Mouse (Mus musculus) urinary bladder, postnatal 14 days (tissue): ENCODE data around the gene Ugt1a5.

Source experiments
- DNase-seq: peaks from one replicate; pipeline ENCODE4 v3.0.0; 2021; ENCODE audit warnings: low spot score

Ugt1a5 gene

DNA sequence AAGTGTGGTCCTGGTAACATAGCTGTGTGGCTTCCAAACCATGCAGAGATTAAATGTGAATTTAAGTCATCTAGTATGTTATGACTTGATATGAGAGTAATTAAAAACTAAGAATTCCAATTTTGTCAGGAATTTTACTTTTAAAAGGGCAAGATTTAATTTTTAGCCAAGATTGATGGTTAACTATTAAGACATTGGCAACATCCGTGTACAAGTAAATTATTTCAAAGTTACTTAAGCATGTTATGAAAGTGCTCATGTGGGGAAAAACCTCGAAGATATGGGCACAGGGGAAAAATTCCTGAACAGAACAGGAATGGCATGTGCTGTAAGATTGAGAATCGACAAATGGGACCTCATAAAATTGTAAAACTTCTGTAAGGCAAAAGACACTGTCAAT is 31.6 kb downstream of the Ugt1a5 start:
- DNase-seq: no peak

DNA sequence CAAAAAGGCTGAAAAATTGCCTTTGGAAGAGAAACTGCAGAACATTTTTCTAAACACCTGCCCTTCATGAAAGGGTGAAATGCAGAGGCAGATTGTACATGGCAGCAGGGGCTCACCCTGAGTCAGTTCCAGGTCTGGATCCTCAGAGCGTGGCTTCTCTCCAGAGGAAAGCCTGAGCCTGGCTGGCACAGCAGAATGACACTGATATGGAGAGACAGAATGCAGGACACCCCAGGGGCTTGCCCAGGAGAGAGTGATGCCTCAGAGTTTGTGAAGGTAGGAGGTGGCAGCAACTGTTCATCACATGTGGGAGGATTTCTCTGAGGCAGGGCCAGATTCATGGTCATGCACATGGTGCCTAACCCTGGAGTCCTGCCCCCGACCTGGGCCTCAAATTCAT is 34.2 kb downstream of the Ugt1a5 start:
- no peak for DNase-seq

DNA sequence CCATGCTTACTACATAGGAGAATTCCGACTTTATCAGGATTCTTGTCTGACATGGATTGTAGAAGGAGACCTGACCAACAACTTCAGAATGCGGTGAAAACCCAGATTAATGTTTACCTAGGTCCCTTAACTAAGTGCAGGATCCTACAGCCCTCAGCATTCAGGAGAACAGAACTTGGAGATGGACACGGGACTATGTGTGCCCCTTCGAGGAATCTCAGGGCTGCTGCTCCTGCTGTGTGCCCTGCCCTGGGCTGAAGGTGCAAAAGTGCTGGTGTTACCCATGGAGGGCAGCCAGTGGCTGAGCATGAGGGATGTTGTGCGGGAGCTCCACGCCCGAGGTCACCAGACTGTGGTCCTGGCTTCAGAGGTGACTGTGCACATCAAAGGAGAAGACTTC is 34.6 kb downstream of the Ugt1a5 start, which contains the start of gene Ugt1a2:
Gene Ugt1a2, plus strand, starts transcription at position 146 of the 400 bp plus-strand sequence.
- no peak for DNase-seq

DNA sequence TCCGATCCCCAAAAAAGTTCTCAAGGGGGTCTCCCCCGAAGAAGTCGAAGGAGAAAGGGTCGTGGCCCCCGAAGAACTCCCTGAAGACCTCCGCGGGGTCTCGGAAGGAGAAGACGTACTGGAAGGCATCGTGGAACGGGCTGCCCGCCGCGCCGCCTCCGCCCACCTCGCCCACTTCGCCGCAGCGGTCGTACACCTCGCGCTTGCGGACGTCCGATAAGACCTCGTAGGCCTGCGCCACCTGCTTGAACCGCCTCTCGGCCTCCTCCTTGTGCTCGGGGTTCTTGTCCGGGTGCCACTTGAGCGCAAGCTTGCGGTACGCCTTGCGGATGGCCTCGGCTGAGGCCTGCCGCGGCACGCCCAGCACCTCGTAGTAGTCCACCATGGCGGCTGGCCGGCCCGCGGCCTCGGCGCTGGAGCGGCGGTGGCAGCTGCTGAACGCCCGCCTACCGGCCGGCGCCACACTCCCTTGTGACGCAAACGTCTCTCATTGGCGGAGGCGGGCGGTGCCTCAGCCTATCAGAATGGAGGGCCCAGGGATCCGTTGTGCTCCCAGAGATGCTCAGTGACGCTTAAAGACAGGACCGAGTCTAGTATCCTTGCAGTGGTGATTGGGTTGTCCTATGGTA is 39.6 kb downstream of the Ugt1a5 start, which contains the start of gene Dnajb3:
Gene Dnajb3, minus strand, starts transcription at position 489 of the 629 bp plus-strand sequence.
- DNase-seq: peak; percentile 71

DNA sequence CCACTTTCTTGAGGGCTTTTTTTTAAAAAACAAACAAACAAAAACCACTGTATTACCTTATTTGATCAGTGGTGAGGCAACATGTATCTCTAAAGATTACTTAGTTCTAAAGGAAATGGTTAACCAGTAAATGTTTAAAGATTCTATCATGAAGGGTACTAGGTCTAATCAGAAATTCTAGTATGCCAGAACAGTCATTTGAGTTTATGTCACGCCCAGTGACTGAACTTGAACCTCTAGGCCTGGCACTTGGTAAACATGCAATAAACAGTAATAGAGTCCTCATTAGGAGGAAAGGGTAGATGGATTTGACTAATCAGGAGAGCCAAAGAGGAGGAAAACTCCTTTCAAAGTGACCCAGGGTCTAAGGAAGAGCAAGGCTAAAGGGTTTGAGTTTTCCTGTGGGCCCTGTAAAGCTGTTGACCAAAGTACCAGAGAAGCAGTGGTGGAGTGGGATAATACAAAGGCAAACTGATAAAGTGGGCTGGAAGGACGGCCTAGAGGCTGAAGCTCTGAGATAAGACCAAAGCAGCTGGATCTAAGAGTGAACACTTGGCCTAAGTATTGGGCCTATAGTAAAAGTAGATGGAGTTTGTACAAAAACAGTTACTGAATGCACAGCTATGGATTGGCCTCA is 41.1 kb downstream of the Ugt1a5 start:
- no peak for DNase-seq

DNA sequence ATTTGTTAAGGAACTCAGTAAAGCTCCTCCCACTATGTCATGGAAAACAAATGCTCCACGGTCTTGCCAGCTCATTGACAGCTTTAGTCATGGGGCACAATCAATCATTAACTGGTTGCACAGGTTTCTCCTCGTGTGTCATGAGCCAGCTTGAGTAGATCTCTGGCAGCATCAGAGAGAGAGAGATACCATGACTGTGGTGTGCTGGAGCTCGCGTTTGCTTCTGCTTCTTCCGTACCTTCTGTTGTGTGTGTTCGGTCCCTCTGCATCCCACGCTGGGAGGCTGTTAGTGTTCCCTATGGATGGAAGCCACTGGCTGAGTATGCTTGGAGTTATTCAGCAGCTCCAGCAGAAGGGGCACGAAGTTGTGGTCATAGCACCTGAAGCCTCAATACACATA is 46.0 kb downstream of the Ugt1a5 start, which contains the start of gene Ugt1a1:
Gene Ugt1a1, plus strand, starts transcription at position 148 of the 400 bp plus-strand sequence.
- DNase-seq: peak; percentile 73

DNA sequence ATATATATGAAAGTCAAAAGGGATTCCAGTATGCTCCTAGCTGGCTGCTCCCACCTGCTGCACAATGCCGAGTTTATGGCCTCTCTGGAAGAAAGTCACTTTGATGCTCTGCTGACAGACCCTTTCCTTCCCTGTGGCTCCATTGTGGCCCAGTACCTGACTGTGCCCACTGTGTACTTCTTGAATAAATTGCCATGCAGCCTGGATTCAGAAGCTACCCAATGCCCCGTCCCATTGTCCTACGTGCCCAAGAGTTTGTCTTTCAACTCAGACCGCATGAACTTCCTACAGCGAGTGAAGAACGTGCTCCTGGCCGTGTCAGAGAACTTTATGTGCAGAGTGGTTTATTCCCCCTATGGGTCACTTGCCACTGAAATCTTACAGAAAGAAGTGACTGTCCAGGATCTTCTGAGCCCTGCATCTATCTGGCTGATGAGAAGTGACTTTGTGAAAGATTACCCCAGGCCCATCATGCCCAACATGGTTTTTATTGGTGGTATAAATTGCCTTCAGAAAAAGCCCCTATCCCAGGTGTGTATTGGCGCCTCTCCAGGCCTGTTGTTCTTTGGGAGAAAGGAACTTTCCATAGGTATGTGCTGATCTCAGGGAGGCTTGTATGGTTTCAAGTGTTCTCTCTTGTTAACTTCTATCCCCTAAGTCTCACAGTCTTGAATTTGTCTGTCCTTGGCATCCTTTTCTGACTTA is 46.7 kb downstream of the Ugt1a5 start:
- peak; percentile 43 for DNase-seq

DNA sequence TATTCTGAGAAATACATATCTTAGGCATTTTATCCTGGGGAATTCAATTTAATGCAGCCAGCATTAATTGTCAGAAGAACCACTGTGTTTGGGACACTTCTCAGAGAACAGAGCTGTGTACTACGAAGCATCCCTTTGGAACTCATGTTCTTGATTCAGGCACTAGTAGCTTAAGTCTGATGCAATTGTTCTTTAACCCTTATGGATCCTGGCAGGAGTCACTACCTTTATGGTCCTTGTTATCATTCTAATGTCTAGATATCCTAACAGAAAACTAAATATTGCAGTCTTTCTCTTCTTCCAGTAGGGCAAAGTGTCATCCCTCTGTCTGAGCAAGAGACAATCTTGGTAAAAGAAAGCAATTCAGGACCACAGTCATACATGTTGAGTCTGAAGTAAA is 47.2 kb downstream of the Ugt1a5 start:
- no peak for DNase-seq

DNA sequence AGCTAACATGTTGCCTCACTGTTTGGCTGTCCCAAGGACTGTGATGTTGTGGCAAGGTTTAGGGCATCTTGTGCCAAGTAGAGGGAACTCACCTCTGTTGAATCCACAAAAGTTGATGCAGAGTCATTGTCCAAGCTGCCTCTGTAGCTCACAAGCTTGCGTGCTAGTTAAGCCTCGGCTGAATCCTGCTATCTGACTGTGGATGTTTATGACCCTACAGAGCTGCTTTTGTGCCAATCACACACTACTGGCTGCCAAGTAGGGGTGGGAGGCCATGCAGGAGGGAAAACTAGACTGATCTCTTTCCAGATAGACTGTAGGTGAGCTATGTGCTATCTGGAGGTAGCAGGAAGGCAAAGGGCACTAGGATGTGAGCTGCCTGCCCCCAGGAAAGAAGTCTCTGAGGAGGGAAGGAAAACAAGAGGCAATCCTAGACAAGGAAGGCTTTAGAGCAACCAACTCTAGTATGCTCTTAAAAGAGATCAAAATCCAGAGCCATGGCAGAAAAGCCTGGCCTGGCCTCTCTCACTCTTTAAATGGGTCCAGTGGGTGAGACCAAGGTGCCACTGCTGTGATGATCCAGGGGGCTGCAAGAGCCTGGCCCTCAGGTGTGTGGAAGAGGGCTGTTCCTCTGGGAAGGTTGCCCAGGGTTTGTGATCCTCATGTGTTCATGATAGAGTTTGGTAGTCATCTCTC is 48.1 kb downstream of the Ugt1a5 start:
- DNase-seq: peak; percentile 54

DNA sequence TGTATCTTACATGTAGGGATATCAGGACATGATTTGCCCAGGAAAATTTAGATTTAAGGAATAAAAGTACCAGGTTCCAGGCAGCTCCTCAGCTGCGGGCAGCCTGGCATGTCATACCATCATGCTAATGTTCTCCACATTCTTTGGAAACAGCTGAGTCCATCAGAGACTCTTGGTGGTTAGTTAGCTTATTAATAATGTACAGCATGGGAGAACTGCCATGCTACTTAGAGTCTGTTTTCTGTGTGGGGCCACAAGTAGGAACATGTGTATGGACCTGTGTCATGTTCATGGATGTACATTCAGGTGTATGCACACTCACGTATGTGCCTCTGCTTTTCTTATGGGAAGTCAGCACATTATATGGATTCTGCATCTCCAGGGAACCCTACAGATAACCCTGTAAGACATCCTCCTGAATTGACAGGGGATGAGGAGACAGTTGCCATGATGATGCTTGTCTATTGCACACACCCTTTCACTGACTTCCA is 48.7 kb downstream of the Ugt1a5 start:
- DNase-seq: no peak

DNA sequence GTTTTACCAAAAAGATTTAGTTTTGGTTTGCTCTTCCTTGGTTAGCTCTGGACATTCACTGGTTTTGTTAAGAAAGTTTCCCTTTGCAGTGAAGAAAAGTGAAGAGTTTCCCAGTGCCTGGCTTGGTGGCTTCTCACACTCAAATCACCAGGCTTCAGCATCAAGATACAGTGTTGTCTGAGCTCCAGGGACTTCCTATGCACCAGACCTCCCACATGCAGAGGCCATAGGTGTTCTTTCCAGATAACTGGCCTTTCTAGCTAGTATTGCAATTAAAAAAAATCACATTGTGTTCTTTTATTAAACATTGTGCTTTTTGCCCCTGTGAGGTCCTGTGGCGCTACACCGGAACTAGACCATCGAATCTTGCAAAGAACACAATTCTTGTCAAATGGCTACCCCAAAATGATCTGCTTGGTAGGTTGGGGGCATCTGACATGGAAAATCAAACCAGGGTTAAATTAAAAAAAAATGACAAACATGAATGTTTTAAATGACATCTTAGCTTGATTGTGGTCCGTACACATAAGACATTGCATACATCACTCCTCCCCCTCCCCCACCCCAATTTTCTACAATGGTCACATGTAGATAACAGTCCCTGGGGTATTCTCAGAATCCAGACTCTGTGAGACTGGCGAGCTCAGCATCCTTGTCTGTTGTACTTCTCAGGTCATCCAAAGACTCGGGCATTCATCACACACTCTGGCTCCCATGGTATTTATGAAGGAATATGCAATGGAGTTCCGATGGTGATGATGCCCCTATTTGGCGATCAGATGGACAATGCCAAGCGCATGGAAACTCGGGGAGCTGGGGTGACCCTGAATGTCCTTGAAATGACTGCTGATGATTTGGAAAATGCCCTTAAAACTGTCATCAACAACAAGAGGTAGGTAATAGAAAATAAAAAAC is 49.9 kb downstream of the Ugt1a5 start:
- no peak for DNase-seq

DNA sequence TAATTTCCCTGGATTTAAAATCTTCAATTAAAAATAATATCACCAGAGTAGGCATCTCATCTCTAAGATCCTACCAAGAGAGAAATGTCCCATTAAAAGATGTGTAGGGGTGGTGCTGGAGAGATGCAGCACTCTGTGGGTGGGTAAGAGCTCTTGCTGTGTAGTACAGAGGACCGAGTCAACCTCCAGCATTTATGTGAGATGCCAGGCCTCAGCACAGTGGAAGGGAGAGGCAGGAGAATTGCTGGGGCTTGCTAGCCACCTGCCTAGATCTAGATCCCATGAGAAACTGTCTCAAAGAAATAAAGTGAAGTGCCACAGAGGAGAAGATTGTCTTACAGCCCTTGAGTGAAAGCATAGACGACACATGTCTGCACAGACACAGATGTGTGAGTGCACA is 50.7 kb downstream of the Ugt1a5 start:
- no peak for DNase-seq

DNA sequence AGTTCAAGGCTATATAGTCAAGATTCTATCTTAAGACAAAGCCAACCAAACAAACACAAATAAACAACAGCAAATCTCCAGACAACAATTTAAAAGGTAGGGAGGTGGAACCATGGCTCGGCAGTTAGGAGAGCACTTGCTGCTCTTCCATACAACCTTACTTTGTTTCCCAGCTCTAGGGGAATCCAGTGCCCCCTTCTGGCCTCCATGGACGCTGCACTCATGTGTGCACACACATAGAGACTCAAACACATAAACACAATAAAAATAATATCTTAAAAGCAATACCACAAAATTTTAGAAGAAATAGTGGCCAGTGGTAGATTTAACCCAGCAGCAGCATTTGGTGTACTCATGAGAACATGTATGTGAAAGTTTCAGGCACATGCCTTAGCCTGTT is 51.3 kb downstream of the Ugt1a5 start:
- DNase-seq: no peak

DNA sequence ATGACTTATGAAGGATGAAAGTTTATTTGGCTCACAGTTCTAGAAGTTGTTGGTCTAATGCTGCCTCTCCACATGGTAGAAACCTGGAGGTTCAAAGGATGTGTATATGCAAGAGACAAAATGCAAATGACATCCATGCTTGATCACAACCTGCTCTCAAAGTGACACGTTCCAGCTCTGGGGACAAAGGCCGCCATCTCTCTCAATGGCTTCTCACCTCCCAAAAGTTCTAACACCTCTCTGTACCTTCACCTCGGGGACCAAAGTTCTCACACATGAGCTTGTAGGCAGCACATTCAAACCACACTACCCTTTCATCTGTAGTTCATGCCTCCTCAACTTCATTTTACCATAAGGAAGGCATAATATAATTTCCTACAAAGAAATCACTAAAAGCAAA is 51.8 kb downstream of the Ugt1a5 start:
- no peak for DNase-seq

DNA sequence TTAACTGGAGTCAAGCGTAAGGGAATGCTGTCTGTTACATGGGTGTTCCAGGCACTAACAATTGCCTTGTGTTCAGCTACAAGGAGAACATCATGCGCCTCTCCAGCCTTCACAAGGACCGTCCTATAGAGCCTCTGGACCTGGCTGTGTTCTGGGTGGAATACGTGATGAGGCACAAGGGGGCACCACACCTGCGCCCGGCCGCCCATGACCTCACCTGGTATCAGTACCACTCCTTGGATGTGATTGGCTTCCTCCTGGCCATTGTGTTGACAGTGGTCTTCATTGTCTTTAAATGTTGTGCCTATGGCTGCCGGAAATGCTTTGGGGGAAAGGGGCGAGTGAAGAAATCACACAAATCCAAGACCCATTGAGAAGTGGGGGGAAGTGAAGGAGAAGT is 52.2 kb downstream of the Ugt1a5 start:
- no peak for DNase-seq

DNA sequence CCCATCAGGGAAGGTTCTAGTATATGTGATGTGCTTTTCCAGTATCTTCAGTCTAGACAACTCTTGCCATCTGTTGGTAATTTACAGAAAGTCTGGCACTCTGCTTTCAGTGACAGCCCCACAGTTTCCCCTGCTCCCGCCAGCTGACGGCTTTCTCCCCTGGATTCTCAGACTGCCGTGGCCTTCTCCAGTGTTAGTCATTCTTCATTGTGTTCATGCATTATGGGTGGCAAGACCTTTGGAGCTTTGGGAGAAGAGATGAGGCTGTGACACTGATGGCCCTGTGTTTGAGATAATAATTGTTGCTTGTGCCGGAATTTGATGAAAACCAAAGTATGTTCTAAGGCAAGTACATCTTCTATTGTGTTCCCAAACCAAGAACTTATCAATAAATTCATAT is 52.8 kb downstream of the Ugt1a5 start:
- DNase-seq: no peak

DNA sequence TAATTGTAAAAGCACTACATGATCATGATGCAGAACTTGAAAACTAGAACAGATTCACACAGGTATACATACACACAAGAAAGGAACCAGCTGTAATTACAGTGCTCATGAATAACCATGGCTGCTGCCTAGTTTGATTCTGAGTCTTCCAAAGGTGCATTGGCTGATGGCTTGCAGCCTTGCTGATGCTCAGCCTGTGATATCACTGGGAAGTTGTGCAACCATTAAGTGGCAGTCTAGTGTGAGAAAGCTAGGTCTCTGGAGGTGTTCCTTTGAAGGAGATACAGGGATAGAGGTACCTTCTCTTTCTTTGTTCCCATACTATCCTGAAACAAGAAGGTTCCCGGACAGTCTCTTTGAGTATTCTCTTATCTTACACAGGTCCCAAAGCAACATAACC is 53.2 kb downstream of the Ugt1a5 start:
- DNase-seq: no peak

DNA sequence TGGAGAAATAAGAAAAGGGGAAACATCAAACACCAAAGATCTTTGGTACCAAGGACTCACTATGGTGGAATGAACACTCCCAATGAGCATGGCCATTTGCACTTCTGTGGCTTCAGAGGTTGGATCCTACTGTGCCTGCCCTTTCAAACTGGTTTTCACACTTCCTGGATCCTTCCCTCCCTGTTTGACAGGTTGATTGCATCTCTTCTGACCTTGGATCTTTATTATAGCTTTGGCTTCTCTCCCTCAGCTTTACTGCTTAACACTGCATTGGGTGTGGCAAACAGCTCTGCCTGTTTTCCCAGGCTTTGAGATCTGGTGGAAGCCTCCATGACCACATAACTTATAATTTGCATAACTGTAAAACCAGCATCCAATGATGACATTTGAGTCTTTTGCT is 54.5 kb downstream of the Ugt1a5 start:
- DNase-seq: peak; percentile 16

DNA sequence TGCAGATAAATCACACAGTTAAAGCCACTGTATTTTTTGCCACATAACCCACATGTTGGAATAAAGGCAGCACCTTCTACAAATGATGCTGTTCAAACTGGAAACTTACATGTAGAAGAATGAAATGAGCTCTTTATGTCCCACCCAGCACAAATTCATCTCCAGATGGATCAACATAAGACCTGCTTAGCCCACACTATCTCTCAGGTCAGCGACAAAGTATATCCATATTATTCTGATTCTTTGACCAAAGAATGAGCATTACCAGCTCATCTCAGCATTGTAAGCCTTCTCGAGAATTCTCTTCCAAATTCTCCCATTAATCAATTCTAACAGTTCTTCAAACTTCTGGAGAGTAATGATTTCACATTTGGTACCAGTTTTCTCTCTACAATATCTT is 56.4 kb downstream of the Ugt1a5 start:
- no peak for DNase-seq

DNA sequence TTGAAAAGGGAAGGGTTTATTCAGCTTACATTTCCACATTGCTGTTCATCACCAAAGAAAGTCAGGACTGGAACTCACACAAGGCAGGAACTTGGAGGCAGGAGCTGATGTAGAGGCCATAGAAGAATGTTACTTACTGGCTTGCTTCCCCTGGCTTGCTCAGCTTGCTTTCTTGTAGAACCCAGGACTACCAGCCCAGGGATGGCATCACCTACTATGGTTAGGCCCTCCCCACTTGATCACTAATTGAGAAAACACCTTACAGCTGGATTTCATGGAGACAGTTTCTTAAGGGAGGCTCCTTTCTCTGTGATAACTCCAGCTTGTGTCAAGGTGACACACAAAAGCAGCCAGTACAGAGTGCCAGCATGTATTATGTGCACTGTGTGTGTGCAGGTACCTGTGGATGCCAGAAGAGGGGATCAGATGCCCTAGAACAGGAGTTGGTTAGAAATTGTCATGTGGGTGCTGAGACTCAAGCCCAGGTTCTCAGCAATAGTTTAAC is 57.3 kb downstream of the Ugt1a5 start:
- peak; percentile 5 for DNase-seq

DNA sequence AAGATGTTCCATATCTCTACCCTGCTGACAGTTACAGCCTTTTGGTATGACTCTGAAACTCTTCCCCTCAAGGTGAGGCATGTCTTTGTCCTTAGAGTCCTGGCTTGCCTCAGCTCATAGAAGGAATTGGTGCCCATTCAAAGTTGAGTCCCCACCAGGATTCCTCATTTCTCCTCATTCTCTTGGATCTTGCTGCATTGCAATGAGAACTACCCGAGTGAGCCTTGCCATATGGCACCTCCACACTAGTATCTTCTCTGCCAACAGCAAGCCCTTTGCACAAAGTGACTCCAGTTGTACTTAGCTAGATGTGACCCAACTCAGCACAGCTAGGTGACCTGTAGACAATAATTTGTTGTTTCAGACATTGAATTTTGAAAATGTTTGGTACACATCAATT is 57.8 kb downstream of the Ugt1a5 start:
- peak; percentile 8 for DNase-seq
